Mouse (Mus musculus) cerebellum, postnatal 10 days (tissue): ENCODE results near the gene Jph4.

Source experiments
- DNase-seq, 2 experiments: peaks; one replicate each; pipeline ENCODE4 v3.0.0; 2021; ENCODE audit warnings: mixed read lengths in 2 of 2

The Jph4 gene

GRCm38 (mm10) chr14:55093927-55094326 is 22.8 kb downstream of the Jph4 start:
- no peak for DNase-seq

- DNase-seq: peak; percentile 97 to 99
Measured at GRCm38 (mm10) chr14:55092011-55092577, 24.6 kb downstream of the Jph4 start, which contains the start of gene Zfhx2. Gene Zfhx2 (minus strand): TSS chr14:55092324.

GRCm38 (mm10) chr14:55091209-55091865 is 25.4 kb downstream of the Jph4 start:
- peak; percentile 75 to 77 for DNase-seq

- DNase-seq: peak; percentile 70 to 77
Measured at GRCm38 (mm10) chr14:55089199-55089947, 27.4 kb downstream of the Jph4 start.

- no peak for DNase-seq
Measured at GRCm38 (mm10) chr14:55086009-55086514, 30.7 kb downstream of the Jph4 start.

GRCm38 (mm10) chr14:55085324-55086008 is 31.3 kb downstream of the Jph4 start:
- DNase-seq: peak; percentile 61 to 70

GRCm38 (mm10) chr14:55083481-55083880 is 33.3 kb downstream of the Jph4 start:
- no peak for DNase-seq

- DNase-seq: no peak
Measured at GRCm38 (mm10) chr14:55081105-55081504, 35.6 kb downstream of the Jph4 start.

GRCm38 (mm10) chr14:55079214-55079970 is 37.3 kb downstream of the Jph4 start:
- DNase-seq: peak; percentile 92 to 95

GRCm38 (mm10) chr14:55078366-55078989 is 38.3 kb downstream of the Jph4 start:
- DNase-seq: peak in 1 of 2 experiments; percentile 55

GRCm38 (mm10) chr14:55077481-55078365 is 39.0 kb downstream of the Jph4 start:
- peak in 1 of 2 experiments; percentile 47 for DNase-seq

GRCm38 (mm10) chr14:55076956-55077355 is 39.8 kb downstream of the Jph4 start:
- DNase-seq: peak; percentile 60 to 61

GRCm38 (mm10) chr14:55076224-55076623 is 40.5 kb downstream of the Jph4 start:
- peak; percentile 79 to 82 for DNase-seq

GRCm38 (mm10) chr14:55074416-55074815 is 42.3 kb downstream of the Jph4 start:
- peak in 1 of 2 experiments; percentile 57 for DNase-seq

- DNase-seq: no peak
Measured at GRCm38 (mm10) chr14:55071756-55072155, 45.0 kb downstream of the Jph4 start.

GRCm38 (mm10) chr14:55066042-55066441 is 50.7 kb downstream of the Jph4 start:
- peak; percentile 57 to 59 for DNase-seq

- DNase-seq: peak; percentile 61 to 65
Measured at GRCm38 (mm10) chr14:55065391-55065790, 51.3 kb downstream of the Jph4 start.

- DNase-seq: peak in 1 of 2 experiments; percentile 58
Measured at GRCm38 (mm10) chr14:55064481-55065370, 52.0 kb downstream of the Jph4 start.
